Mouse (Mus musculus) limb, embryonic 12.5 days (tissue): ENCODE measurements around the gene Yjefn3. TPM values are rescaled to one million over a fixed set of nuclear protein-coding genes. Genes with fewer than 3 reads are reported as not detected.
"Not testable (repeated sequence)": the region's sequence is repeated elsewhere in the genome, so short reads cannot be mapped to it uniquely, and the experiment has no call there.

Experiments used
- ATAC-seq: fragments of 200-750 bp; cut with Nextera tagmentation; 2 replicates; pipeline ENCODE4 v1.8.0; 2017; ENCODE audit warnings: low read depth, moderate TSS enrichment; ENCODE audit not compliant: insufficient number of reproducible peaks, insufficient read depth, low FRiP score, low TSS enrichment
- H3K27ac ChIP-seq: fragments of 300-500 bp; sonication (generic); 2 replicates; pipeline ENCODE4 v1.5.1; 2016; ENCODE audit warnings: mild to moderate bottlenecking, moderate library complexity
- H3K27me3 ChIP-seq: fragments of 300-500 bp; sonication (generic); 2 replicates; pipeline ENCODE4 v1.6.1; 2016; ENCODE audit warnings: mild to moderate bottlenecking, moderate library complexity
- H3K36me3 ChIP-seq: fragments of 300-500 bp; sonication (generic); 2 replicates; pipeline ENCODE4 v1.6.1; 2016; ENCODE audit warnings: mild to moderate bottlenecking, moderate library complexity
- H3K4me1 ChIP-seq: fragments of 300-500 bp; sonication (generic); replicated peaks from 2 replicates; pipeline ENCODE4 v1.6.1; 2016
- H3K4me2 ChIP-seq: fragments of 300-500 bp; sonication (generic); 2 replicates; pipeline ENCODE4 v1.6.1; 2016; ENCODE audit warnings: mild to moderate bottlenecking, moderate library complexity
- H3K4me3 ChIP-seq: fragments of 300-500 bp; sonication (generic); replicated peaks from 2 replicates; pipeline ENCODE4 v1.5.1; 2016; ENCODE audit warnings: mild to moderate bottlenecking
- H3K9ac ChIP-seq: fragments of 300-500 bp; sonication (generic); replicated peaks from 2 replicates; pipeline ENCODE4 v1.6.1; 2016; ENCODE audit warnings: mild to moderate bottlenecking, moderate library complexity
- H3K9me3 ChIP-seq: fragments of 300-500 bp; sonication (generic); 2 replicates; pipeline ENCODE4 v1.6.1; 2016; ENCODE audit warnings: mild to moderate bottlenecking, moderate library complexity
- WGBS: fragments of 180-500 bp; shearing (Covaris S2); methylation state at CpG from one replicate; pipeline ENCODE4 v1.1.7; 2016; 5-methylcytosine and 5-hydroxymethylcytosine counted together
- polyA plus RNA-seq: library from polyadenylated mRNA; unstranded; fragments of >200 nt; fragmentation: Nextera tagmentation; extraction: Ambion mirVana; gene quantifications from 2 replicates; pipeline ENCODE4 v1.2.1, GENCODE M21; 2016

The Yjefn3 gene
- polyA plus RNA-seq: 6.0 and 7.4 TPM in 2 replicates

- Histone ChIP-seq H3K27me3 (no peaks in the 10 kb centered on the region), H3K4me2 (peak within 1 kb of the TSS; percentile 96), H3K4me1 (peaks cover 33% of the 10 kb centered on the region), H3K27ac (peak within 1 kb of the TSS; percentile 94), H3K36me3 (peaks cover 31% of the 10 kb centered on the region), H3K9me3 (no peaks in the 10 kb centered on the region), H3K4me3 (peak within 1 kb of the TSS; percentile 68), H3K9ac (peak within 1 kb of the TSS; percentile 78)
- 5% methylated on average over 89 of the region's 89 CpGs for WGBS
- ATAC-seq: peak; percentile 9; the same call in 1 of the 2 replicates
These were observed at the start of gene Yjefn3, which contains the start of the genes Tssk6 and Ndufa13 for GRCm38 (mm10) chr8:69902163-69903062. Gene Yjefn3, minus strand, starts transcription at chr8:69902712. Gene Tssk6, plus strand, starts transcription at chr8:69902184. Gene Ndufa13, minus strand, starts transcription at chr8:69902558.

DNA sequence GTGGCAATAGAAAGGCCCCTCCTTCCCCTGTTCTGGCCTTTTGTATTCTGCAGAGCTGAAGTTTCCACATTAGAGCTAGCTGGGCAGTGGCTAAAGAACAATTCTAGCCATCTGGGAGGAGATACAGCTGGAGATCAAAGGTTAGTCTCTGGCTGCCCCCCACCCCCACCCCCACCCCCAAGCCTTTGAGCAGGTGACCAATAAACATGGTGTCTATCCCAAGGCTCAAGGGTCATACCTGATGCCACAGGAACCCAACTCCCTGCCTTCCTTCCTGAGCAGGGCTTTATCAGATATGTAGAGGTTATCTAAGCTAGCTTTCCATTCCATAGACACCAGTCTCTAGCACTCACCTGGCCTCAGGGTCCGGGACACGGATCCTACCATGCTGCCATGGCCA lies 47.8 kb upstream of the Yjefn3 start:
- no peak for ATAC-seq
- no peak overlapping the region for H3K4me3 ChIP-seq
- H3K27ac ChIP-seq: no peak overlapping the region
- no peaks in the 10 kb centered on the region for H3K9me3 ChIP-seq
- no peaks in the 10 kb centered on the region for H3K27me3 ChIP-seq
- no peak overlapping the region for H3K4me2 ChIP-seq
- 93% methylated on average over 2 of the region's 2 CpGs for WGBS
- H3K9ac ChIP-seq: no peak overlapping the region
- no peaks in the 10 kb centered on the region for H3K4me1 ChIP-seq
- H3K36me3 ChIP-seq: peaks cover 49% of the 10 kb centered on the region

- H3K27ac ChIP-seq, H3K4me3 ChIP-seq, H3K9ac ChIP-seq, H3K27me3 ChIP-seq, H3K9me3 ChIP-seq, ATAC-seq, H3K4me2 ChIP-seq: not testable (repeated sequence)
- H3K4me1 ChIP-seq: peaks cover 20% of the 10 kb centered on the region
- peaks cover 30% of the 10 kb centered on the region for H3K36me3 ChIP-seq
- WGBS: 78% methylated on average over 3 of the region's 3 CpGs
These were observed 40.0 kb upstream of the Yjefn3 start for GRCm38 (mm10) chr8:69942495-69942894.

GRCm38 (mm10) chr8:69940386-69940785 lies 37.9 kb upstream of the Yjefn3 start:
- no peak overlapping the region for H3K4me2 ChIP-seq
- peak overlapping the region; percentile 42; the same call in 1 of the 2 replicates for H3K27ac ChIP-seq
- no peak for ATAC-seq
- H3K9me3 ChIP-seq: no peaks in the 10 kb centered on the region
- H3K27me3 ChIP-seq: no peaks in the 10 kb centered on the region
- peaks cover 22% of the 10 kb centered on the region for H3K36me3 ChIP-seq
- peaks cover 25% of the 10 kb centered on the region for H3K4me1 ChIP-seq
- 91% methylated on average over 2 of the region's 2 CpGs for WGBS
- H3K9ac ChIP-seq: no peak overlapping the region
- H3K4me3 ChIP-seq: no peak overlapping the region

GRCm38 (mm10) chr8:69939633-69940032 lies 37.1 kb upstream of the Yjefn3 start:
- H3K27ac ChIP-seq: peak overlapping the region; percentile 42; the same call in 1 of the 2 replicates
- no peak overlapping the region for H3K4me2 ChIP-seq
- H3K27me3 ChIP-seq: no peaks in the 10 kb centered on the region
- peak; percentile 80 for ATAC-seq
- no peak overlapping the region for H3K4me3 ChIP-seq
- H3K4me1 ChIP-seq: peaks cover 25% of the 10 kb centered on the region
- no peak overlapping the region for H3K9ac ChIP-seq
- no peaks in the 10 kb centered on the region for H3K9me3 ChIP-seq
- peaks cover 26% of the 10 kb centered on the region for H3K36me3 ChIP-seq
- WGBS: 26% methylated on average over 3 of the region's 3 CpGs

DNA sequence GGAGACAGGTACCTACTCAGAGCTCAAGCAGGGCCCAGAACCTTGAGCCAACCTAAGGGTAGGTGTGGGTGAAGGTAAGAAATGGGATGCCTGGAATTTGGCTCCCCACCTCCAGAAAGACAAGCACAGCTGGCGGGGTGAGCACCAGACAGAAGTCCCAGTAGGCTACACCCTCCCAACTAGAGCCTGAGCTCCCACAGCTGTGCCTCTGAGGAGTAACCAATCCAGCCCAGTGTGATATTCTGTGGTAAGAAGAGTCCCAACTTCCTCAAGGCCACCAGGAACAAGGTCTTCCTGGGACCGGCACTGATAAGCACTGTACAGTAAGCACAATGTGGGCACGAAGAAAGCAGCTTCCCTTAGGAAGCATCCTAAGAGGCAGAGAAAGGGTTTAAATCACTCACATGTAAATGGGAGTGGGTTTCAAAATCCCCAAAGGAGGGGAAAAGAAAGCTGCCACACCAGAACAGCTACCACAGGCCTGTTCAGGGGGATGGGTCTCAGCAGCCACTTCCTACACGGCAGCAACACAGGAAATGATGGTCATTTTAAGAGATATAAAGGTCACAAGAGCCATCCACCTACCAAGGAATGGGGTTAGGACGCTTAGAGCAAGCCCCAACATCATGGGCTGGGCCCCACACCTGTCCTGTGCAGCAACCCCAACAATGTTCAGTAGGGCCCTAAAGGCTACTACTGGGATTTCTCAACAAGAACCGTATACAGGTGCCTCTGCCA lies 35.9 kb upstream of the Yjefn3 start:
- 85% methylated on average over 6 of the region's 6 CpGs for WGBS
- no peaks in the 10 kb centered on the region for H3K9me3 ChIP-seq
- H3K4me2 ChIP-seq: no peak overlapping the region
- peaks cover 25% of the 10 kb centered on the region for H3K4me1 ChIP-seq
- no peak overlapping the region; the same call in 1 of the 2 replicates for H3K27ac ChIP-seq
- H3K27me3 ChIP-seq: no peaks in the 10 kb centered on the region
- no peak overlapping the region for H3K9ac ChIP-seq
- no peak overlapping the region for H3K4me3 ChIP-seq
- H3K36me3 ChIP-seq: peaks cover 35% of the 10 kb centered on the region
- ATAC-seq: no peak

- 91% methylated on average over 3 of the region's 3 CpGs for WGBS
- no peaks in the 10 kb centered on the region for H3K27me3 ChIP-seq
- no peak overlapping the region for H3K27ac ChIP-seq
- no peak overlapping the region for H3K4me2 ChIP-seq
- no peaks in the 10 kb centered on the region for H3K9me3 ChIP-seq
- H3K4me1 ChIP-seq: peaks cover 25% of the 10 kb centered on the region
- H3K4me3 ChIP-seq: no peak overlapping the region
- peaks cover 43% of the 10 kb centered on the region for H3K36me3 ChIP-seq
- ATAC-seq: no peak
- H3K9ac ChIP-seq: no peak overlapping the region
These were observed 35.0 kb upstream of the Yjefn3 start for GRCm38 (mm10) chr8:69937466-69937865.

DNA sequence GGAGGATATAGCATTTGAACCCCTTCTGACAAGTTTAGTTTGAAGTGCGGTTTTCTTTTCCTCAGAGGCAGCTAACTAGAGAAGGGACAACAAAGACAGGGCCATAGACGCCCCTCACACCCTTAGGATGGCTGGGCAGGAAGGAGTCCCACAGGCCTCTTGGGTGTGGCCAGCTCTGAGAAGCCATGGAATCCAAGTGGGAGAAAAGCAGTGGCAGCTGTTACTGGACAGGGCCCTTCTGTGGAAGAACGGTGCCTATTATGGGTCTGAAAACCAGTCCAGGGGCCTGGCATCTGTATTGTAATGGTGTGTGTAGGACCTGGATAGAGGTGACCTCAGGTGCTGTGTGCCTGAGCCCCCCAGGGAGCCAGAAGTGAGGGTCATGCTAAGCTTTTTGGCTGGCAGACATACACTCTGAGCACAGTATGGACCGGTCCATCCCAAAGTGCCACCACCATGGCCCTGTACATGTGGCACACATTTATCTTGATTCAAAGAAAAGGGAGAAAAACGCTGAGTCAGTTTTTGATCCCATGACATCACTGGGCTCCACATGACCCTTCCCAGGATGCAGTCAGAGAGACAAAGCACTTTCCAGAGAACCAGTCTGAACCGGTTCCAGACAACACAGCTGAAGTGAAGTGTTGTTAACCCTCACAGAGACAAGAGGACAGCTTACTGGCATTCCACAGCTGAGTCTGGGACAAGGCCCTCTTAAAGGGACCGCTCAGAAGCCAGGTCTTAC lies 33.7 kb upstream of the Yjefn3 start:
- H3K9ac ChIP-seq: no peak overlapping the region

GRCm38 (mm10) chr8:69935431-69935830 lies 32.9 kb upstream of the Yjefn3 start:
- peak overlapping the region; percentile 29; the same call in 1 of the 2 replicates for H3K27ac ChIP-seq
- no peak overlapping the region for H3K4me3 ChIP-seq
- no peaks in the 10 kb centered on the region for H3K9me3 ChIP-seq
- peaks cover 23% of the 10 kb centered on the region for H3K4me1 ChIP-seq
- no peak for ATAC-seq
- H3K36me3 ChIP-seq: peaks cover 43% of the 10 kb centered on the region
- H3K4me2 ChIP-seq: no peak overlapping the region
- WGBS: 96% methylated on average over 3 of the region's 3 CpGs
- no peaks in the 10 kb centered on the region for H3K27me3 ChIP-seq
- H3K9ac ChIP-seq: no peak overlapping the region

More for the DNA sequence above, 33.7 kb upstream of the Yjefn3 start:
- WGBS: 72% methylated on average over 7 of the region's 7 CpGs
- Histone ChIP-seq H3K27me3 (no peaks in the 10 kb centered on the region), H3K9me3 (no peaks in the 10 kb centered on the region), H3K4me3 (no peak overlapping the region), H3K36me3 (peaks cover 43% of the 10 kb centered on the region), H3K4me1 (peaks cover 25% of the 10 kb centered on the region), H3K4me2 (no peak overlapping the region), H3K27ac (peak overlapping the region; percentile 31; the same call in 1 of the 2 replicates)
- peak; percentile 21; the same call in 1 of the 2 replicates for ATAC-seq

- ATAC-seq: no peak
- H3K27me3 ChIP-seq: no peaks in the 10 kb centered on the region
- peaks cover 43% of the 10 kb centered on the region for H3K36me3 ChIP-seq
- no peak overlapping the region for H3K4me3 ChIP-seq
- H3K9me3 ChIP-seq: no peaks in the 10 kb centered on the region
- no peak overlapping the region for H3K4me2 ChIP-seq
- no peak overlapping the region for H3K27ac ChIP-seq
- H3K9ac ChIP-seq: no peak overlapping the region
- 88% methylated on average over 5 of the region's 5 CpGs for WGBS
- H3K4me1 ChIP-seq: peaks cover 14% of the 10 kb centered on the region
These were observed 32.1 kb upstream of the Yjefn3 start for GRCm38 (mm10) chr8:69934582-69934981.
